In the genomic region with DNA sequence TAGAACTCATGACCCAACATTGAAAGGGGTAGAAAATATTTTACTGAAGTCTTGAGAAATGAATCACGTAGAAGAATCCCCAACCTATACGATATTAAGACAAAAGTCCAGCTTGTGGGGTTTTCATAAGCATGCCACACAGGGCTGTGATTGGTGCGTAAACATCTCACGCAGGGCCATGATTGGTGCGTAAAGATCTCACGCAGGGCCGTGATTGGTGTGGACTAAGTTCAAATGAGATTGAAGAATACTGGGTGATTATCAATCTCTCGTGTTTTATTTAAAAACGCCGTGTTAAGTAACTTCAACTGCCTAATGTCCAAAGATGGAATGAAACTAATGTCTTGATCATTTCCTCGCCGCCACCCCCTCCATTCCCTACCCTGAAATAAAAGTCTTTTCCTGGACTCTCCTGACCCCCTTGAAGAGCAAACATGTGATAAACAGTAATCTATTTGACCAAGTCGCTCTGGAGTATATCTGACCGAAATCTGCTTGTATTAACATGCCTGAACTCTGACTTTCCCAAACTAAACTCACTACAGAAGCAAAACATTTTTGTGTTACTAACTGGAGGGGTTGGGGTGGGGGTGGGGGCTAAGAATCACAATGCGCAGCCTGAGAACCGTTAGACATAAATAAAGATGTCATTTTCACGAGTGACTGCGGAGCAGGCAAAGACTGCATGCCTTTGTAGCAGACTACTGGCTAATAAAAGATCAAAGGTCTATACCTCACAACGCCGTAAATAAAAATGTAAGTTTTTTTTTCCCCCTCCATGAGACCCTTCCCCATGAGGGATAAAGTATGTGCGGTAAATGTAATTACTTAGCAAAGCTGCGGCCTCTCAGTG, we compare ENCODE assay signal across 7 mouse cellular contexts. TPM values are rescaled to one million over a fixed set of nuclear protein-coding genes. Genes with fewer than 3 reads are reported as not detected.
DNase-seq lines count a peak whose midpoint lies in the region; ATAC-seq and TF ChIP-seq lines count a peak whose summit lies in the region.

No protein-coding gene starts in this region.

- H3K4me3 ChIP-seq in testis, adult 2 months (ENCODE audit: control insufficient read depth, low read depth, low read length): peak overlapping the region; percentile 10
- peak overlapping the region; percentile 16; the same call in 1 of the 2 replicates for H3K4me3 ChIP-seq in heart, postnatal 0 days (ENCODE audit: low read depth, low read length)
- H3K4me3 ChIP-seq in liver, embryonic 15.5 days (replicated peaks): no peak overlapping the region

- H3K4me1 ChIP-seq in testis, adult 2 months (ENCODE audit: control insufficient read depth, insufficient read depth, low read length): peaks cover 31% of the 10 kb centered on the region
- H3K4me1 ChIP-seq in heart, postnatal 0 days (ENCODE audit: control insufficient read depth, insufficient read depth): peaks cover 20% of the 10 kb centered on the region
- H3K4me1 ChIP-seq in liver, embryonic 15.5 days (replicated peaks): 0 out of 2 replicates have a peak, but pooled peaks cover 4% of the 10 kb centered on the region

- H3K27me3 ChIP-seq in testis, adult 2 months (ENCODE audit: control insufficient read depth, insufficient read depth, low read length): no peaks in the 10 kb centered on the region
- H3K27me3 ChIP-seq in heart, postnatal 0 days (ENCODE audit: control insufficient read depth, insufficient read depth, low read length): no peaks in the 10 kb centered on the region
- no peaks in the 10 kb centered on the region for H3K27me3 ChIP-seq in liver, embryonic 15.5 days

- H3K4me2 ChIP-seq in heart, postnatal 0 days (ENCODE audit: low read depth, low read length): peak overlapping the region; percentile 50
- H3K4me2 ChIP-seq in liver, embryonic 15.5 days: peak overlapping the region; percentile 48

- WGBS in heart, postnatal 0 days: 55% methylated on average over 22 of the region's 22 CpGs
- 52% methylated on average over 22 of the region's 22 CpGs for WGBS in liver, embryonic 15.5 days (ENCODE audit: insufficient replicate concordance)

- H3K9ac ChIP-seq in heart, postnatal 0 days (replicated peaks; ENCODE audit: low read depth, low read length): 0 out of 2 replicates have a peak overlapping the region, but pooled peaks have one; percentile 32
- no peak overlapping the region for H3K9ac ChIP-seq in liver, embryonic 15.5 days

- no peak for DNase-seq in testis, postnatal 14 days (ENCODE audit: low spot score)
- no peak for DNase-seq in heart, postnatal 0 days (ENCODE audit: low spot score)
- DNase-seq in B cell, adult 2 months: no peak
- no peak for DNase-seq in gastrocnemius, adult 18-20 months (ENCODE audit: low spot score)
- DNase-seq in adrenal gland, adult 18-20 months (ENCODE audit: low spot score in 2 of 2): no peak

- ATAC-seq in heart, postnatal 0 days (ENCODE audit: insufficient read depth, low read depth): no peak
- no peak for ATAC-seq in liver, embryonic 15.5 days (ENCODE audit: insufficient read depth)

- no peak for TF ChIP-seq EP300 in heart, postnatal 0 days (IDR thresholded peaks at IDR 0.05; ENCODE audit: low read depth)

- TF ChIP-seq CTCF in testis, adult 2 months (IDR thresholded peaks at IDR 0.05; ENCODE audit: control insufficient read depth, insufficient read depth, insufficient replicate concordance, low read depth, low read length): no peak
- TF ChIP-seq CTCF in heart, postnatal 0 days (IDR thresholded peaks at IDR 0.05; ENCODE audit: low read depth): no peak

- H3K36me3 ChIP-seq in testis, adult 2 months (ENCODE audit: control insufficient read depth, insufficient read depth, low read length): no peaks in the 10 kb centered on the region
- peaks cover 23% of the 10 kb centered on the region for H3K36me3 ChIP-seq in heart, postnatal 0 days (replicated peaks; ENCODE audit: control insufficient read depth, insufficient read depth, low read length)
- H3K36me3 ChIP-seq in liver, embryonic 15.5 days (replicated peaks): no peaks in the 10 kb centered on the region

- TF ChIP-seq POLR2A in testis, adult 2 months (IDR thresholded peaks at IDR 0.05; ENCODE audit: control insufficient read depth, low read depth, low read length): no peak

- H3K9me3 ChIP-seq in heart, postnatal 0 days (replicated peaks; ENCODE audit: control insufficient read depth, low read length): no peaks in the 10 kb centered on the region
- H3K9me3 ChIP-seq in liver, embryonic 15.5 days (replicated peaks): no peaks in the 10 kb centered on the region

- H3K27ac ChIP-seq in testis, adult 2 months (ENCODE audit: control insufficient read depth, insufficient read depth, low read depth, low read length): no peak overlapping the region
- H3K27ac ChIP-seq in heart, postnatal 0 days (ENCODE audit: low read depth): peak overlapping the region; percentile 97
- H3K27ac ChIP-seq in liver, embryonic 15.5 days (replicated peaks): no peak overlapping the region

RNA-seq across cellular contexts. Expression of a gene that starts 27.0 kb away (rescaled TPM):
- polyA plus RNA-seq in testis, adult 2 months (2012; rRNA removed): 30.6 and 35.1 TPM in 2 replicates
- total RNA-seq in heart, postnatal 0 days (2014; rRNA removed; ENCODE audit: low replicate concordance): 122 and 134 TPM in 2 replicates
- 29.5 and 45.0 TPM in 2 replicates for polyA plus RNA-seq in heart, postnatal 0 days (2015; fragmentation: Nextera tagmentation; extraction: Ambion mirVana)
- 1.2 and 1.3 TPM in 2 replicates for polyA plus RNA-seq in liver, embryonic 15.5 days (2015; fragmentation: Nextera tagmentation; extraction: Ambion mirVana)
- total RNA-seq in gastrocnemius, adult 18-20 months (2021): 100 to 1,000 TPM; 120 to 127 TPM
- 10 to 100 TPM; 42.7 to 62.5 TPM for total RNA-seq in adrenal gland, adult 18-20 months (2021)
